Mouse (Mus musculus) erythroblast, adult 5-6 weeks (primary cell): Measurements from ENCODE around the gene Anapc4. TPM values are rescaled to one million over a fixed set of nuclear protein-coding genes. Genes with fewer than 3 reads are reported as not detected.

ENCODE experiments used
- ATAC-seq: replicated peaks from 2 replicates; pipeline ENCODE4 v1.8.0; 2016; ENCODE audit warnings: moderate number of reproducible peaks, mild to moderate bottlenecking, moderate TSS enrichment, inconsistent platforms; ENCODE audit not compliant: poor library complexity, low FRiP score, severe bottlenecking
- total RNA-seq, 2 experiments: library from RNA; stranded (forward) in 1 of 2; stranded (reverse) in 1 of 2; fragments of 150-400 nt in 1 of 2; fragments of 200-764, 138-1000 nt in 1 of 2; gene quantifications; 2 replicates each; pipeline versions ENCODE4 v1.2.3 to v1.2.4; 2015 to 2017; ENCODE audit warnings: low replicate concordance in 2 of 2

The Anapc4 gene
- total RNA-seq (2015; ENCODE audit: low replicate concordance) (9.0 and 9.4 TPM in 2 replicates), total RNA-seq (2017; ENCODE audit: low replicate concordance) (24.0 and 30.7 TPM in 2 replicates)

- ATAC-seq: peak; percentile 94
Observed at GRCm38 (mm10) chr5:52833761-52834274, at the start of gene Anapc4. Gene Anapc4, plus strand, starts transcription at chr5:52834012.

DNA sequence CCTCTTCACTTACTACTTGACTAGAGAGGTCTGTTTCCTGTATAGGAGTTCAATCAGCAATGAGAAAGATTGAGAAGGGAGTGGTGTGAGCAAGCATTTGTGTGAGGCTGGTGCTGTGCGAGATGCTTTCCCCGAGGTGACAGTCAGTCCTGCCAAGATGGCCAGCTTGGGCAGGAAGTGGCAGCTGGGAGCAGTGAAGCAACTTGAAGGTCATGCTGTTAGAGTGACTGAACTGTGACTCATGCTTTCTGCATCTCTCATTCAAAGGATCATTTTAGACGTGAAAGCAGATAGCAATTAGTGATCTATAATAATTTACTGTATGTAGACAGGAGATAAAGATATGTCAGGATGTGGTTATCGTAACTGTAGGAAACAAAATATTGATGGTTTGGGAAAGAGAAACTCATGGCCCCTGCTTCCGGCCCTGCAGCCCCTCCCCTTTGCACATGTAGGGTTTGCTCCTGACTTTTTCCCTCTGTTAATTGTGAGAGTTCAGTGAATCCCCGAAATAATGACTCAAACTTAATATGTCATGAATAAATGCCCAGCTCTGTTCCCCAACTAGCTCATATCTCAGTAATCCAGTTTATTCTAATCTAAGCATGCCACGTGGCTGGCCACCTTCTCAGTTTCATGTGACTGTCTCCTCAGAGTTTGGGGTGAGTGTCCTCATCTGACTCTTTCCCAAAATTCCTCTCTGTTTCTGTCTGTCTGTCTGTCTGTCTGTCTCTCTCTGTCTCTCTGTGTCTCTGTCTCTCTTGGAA lies 47.1 kb upstream of the Anapc4 start:
- ATAC-seq: no peak

DNA sequence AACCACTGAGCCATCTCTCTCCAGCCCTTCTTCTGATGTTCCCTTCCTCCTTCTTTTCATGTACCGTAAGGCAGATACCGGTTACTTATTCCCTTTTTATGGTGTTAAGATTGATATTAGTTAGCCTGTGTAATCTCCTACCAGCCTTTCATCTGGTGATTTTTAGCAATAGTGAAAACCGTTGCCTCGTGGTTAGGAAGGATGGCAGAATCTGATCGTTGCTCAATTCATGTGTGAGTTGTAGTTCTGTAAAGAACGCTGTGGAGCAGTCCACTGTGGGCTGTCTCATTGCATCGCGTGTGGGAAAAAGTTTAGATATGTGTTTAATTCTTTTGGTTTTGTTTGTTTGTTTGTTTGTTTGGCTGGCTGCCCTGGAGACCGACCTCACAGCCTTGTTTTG lies 40.6 kb upstream of the Anapc4 start:
- ATAC-seq: no peak

- ATAC-seq: no peak
Observed at GRCm38 (mm10) chr5:52794109-52794508, 39.7 kb upstream of the Anapc4 start.

- no peak for ATAC-seq
Observed at GRCm38 (mm10) chr5:52799274-52799985, 34.4 kb upstream of the Anapc4 start.

GRCm38 (mm10) chr5:52805801-52806200 lies 28.0 kb upstream of the Anapc4 start:
- ATAC-seq: 0 out of 2 replicates have a peak, but pooled peaks have one; percentile 36

DNA sequence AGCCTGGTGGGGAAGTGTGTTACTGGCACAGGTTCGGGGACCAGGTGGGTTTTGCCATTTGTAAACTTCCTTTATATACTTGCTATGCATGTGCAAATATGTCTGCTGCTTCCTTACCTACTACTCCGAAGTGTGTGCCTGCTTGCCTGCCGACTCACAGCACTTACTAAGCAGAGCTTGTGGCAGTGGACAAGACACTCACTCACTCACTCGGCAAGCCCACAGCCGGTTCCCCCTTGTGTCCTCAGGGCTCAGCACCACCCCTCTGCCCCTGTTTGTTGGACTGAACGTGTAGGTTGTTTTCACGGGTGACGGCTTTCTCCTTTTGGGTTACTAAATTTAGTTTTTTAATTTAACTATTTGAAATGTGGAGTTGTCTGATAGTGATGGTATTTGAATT lies 27.5 kb upstream of the Anapc4 start:
- ATAC-seq: no peak

GRCm38 (mm10) chr5:52807030-52807429 lies 26.8 kb upstream of the Anapc4 start:
- no peak for ATAC-seq

DNA sequence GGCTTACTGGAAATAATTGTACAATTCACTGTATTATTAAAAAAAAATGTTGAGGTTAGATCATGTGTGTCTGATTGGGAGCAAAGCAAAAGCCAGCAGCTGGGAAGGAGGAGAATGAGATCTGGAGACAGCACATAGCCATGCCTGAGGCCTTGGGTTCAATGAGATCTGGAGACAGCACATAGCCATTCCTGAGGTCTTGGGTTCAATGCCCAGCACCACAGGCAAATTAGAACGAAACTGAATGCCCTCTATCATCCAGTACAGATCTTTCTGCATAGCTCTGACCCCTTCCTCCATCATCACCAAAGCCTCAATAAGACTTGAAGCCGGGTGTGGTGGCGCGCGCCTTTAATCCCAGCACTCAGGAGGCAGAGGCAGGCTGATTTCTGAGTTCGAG lies 23.4 kb upstream of the Anapc4 start:
- no peak for ATAC-seq

DNA sequence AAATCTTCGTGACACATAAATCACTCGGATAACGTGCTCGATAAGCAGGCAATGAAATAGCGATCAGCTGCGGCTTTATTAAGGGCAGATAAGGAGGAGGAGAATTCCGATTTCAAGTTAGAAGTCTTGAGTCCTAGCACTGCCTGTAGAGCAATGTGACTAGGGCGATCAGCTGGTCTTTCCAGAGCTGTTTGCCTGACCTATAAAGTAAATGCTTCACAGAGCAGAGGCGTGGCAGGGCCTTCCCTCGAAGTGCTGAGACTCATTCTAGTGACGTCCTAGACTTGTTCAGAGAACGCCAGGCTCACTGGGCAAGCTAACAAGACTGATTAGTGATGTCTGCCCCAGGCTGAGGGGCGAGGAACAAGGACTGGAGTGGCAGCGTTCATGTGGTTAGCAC lies 22.8 kb upstream of the Anapc4 start:
- no peak for ATAC-seq

DNA sequence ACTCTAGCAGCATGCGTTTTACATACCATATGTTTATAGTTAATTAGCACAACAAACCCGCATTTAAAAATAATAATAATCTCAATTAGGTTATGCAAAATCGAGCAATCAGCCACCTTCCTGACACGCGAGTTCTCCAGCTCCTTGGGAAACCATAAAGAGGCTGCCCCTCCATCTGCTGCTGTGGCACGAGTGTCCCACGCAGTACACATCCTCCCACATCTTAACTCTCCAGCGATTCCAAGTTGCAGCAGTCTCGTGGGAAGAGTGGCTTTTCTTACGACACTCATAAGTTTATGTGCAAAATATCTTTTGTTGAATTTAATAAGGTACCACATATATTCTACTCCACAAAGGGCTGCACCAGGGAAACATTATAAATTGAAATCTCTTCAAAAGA lies 21.4 kb upstream of the Anapc4 start:
- no peak for ATAC-seq

GRCm38 (mm10) chr5:52813312-52813711 lies 20.5 kb upstream of the Anapc4 start:
- ATAC-seq: no peak

DNA sequence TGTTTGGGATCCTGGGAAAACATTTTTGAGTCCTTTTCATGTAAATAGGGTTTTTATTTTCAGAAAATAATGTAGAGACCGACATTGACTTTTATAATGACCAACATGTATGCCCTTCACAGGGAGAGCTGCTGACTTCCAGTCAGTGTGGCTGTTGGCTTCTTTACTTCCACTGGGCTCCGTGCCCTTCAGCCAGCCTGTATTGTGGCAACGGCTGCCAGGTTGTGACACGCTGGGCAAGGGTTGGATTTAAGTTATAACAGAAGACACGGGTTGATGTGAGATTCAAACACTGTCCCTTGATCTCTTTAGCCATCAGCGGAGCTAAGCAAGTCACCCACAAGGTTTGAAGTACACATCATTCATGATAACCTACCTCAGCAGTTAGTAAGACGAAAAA lies 15.1 kb upstream of the Anapc4 start:
- ATAC-seq: no peak

DNA sequence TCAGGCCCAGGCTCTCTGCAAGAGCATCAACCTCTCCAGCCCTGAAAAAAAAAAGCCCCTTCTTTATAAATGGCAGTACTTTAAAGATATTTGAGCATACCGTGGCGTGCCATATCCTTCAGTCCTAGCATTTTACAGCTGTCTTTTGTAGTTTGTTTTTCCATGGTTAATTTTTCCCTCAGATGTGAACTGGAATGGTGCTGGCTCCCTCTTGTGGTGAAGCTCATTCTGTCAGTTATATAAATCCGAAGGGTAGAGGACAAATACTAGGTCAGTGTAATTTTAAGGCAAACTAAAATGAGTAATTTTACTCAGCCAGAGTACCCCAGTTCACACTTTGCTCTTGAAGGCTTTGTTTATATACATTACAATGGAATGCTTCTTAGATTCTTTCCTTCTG lies 12.1 kb upstream of the Anapc4 start:
- peak; percentile 74; the same call in 1 of the 2 replicates for ATAC-seq

- ATAC-seq: no peak
Observed at GRCm38 (mm10) chr5:52827923-52828322, 5.9 kb upstream of the Anapc4 start.

DNA sequence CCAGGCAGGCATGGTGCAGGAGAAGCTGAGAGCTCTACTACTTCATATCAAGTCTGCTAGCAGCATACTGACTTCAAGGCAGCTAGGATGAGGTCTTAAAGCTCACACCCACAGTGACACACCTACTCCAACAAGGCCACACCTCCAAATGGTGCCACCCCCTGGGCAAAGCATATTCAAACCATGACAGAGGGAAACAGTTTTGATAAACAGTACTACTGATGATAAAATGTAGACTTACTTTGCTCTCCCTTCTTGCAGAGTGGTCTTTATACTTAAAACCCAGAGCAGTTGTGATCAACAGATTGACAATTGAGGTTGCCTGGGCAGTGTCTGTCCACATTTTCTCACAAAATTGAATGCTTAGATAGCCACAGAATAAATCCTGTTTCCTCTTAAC lies 807 bp upstream of the Anapc4 start:
- peak; percentile 54 for ATAC-seq

GRCm38 (mm10) chr5:52834386-52834785 lies 574 bp downstream of the Anapc4 start:
- no peak; the same call in none of the 2 replicates for ATAC-seq

DNA sequence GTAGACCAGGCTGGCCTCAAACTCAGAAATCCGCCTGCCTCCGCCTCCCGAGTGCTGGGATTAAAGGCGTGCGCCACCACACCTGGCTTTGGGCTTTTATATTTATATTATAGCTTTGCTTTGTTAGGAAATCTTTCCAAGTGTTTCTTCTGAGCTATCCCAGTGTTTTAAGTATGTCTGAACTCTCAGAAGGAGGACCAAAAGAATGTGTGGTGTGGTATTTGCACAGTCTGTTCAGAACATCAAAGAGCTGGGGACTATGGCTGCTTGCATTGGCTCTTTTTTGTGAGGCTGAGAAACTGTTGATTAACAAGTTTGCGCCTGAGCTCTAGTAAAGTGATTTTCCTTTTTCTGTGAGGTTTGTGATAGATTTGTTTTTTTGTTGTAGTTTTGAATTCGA lies 10.5 kb downstream of the Anapc4 start:
- ATAC-seq: no peak

DNA sequence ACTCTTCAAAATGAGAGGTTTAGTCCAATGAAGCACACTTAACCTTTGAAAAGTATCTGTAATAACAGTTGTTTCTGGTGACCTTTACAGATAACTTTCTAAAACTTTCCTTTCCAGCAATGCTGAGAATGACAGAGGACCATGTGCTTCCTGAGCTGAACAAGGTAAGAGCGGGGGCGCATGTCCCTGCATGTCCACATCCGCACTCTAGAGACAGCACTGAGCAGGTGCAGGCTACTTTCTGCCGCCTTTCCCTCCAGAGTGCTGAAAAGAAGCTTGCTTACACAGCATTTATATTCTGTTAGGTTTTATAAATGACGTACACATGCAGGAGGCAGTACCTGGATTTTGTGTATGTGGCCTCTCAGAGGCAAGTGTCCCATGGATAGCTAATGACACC lies 21.9 kb downstream of the Anapc4 start:
- ATAC-seq: no peak

DNA sequence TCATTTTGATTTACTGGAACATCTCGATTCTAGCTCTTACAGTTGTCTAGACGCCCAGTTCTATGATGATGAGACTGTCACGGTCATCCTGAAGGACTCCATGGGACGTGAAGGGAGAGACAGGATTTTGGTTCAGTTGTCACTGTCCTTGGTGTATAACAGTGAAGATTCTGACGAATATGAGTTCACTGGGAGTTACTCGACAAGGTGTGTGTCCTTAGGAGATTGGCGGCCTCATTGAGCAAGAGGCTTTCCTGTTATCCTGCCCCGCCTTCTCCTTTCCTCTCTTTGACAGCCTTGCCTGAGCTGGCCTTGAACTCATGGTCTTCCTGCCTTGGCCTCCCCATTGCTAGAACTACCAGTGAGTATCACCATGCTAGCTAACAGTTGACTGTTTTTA lies 30.6 kb downstream of the Anapc4 start:
- no peak for ATAC-seq

DNA sequence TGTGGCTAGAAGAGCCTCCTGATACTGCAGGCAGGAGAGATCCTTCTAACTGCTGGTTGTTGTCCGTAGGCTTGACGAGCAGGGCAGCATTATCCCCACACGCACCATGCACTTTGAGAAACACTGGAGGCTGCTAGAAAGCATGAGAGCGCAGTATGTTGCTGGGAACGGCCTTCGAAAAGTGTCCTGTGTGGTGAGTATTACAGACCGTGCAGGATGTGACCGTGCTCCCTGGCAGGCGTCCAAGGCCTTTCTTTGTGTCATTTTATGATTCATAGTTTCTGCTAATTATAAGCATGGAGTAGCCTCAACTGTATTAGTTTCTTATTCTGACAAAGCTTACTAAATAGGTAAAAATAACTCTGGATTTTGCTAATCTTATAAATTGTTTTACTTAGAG lies 32.0 kb downstream of the Anapc4 start:
- ATAC-seq: no peak
